Mouse (Mus musculus): ENCODE data around the gene Tmprss7. TPM values are rescaled to one million over a fixed set of nuclear protein-coding genes. Genes with fewer than 3 reads are reported as not detected.

Gene Tmprss7
- polyA plus RNA-seq, 1 experiment from 2014 or later: 0.63 TPM

DNA sequence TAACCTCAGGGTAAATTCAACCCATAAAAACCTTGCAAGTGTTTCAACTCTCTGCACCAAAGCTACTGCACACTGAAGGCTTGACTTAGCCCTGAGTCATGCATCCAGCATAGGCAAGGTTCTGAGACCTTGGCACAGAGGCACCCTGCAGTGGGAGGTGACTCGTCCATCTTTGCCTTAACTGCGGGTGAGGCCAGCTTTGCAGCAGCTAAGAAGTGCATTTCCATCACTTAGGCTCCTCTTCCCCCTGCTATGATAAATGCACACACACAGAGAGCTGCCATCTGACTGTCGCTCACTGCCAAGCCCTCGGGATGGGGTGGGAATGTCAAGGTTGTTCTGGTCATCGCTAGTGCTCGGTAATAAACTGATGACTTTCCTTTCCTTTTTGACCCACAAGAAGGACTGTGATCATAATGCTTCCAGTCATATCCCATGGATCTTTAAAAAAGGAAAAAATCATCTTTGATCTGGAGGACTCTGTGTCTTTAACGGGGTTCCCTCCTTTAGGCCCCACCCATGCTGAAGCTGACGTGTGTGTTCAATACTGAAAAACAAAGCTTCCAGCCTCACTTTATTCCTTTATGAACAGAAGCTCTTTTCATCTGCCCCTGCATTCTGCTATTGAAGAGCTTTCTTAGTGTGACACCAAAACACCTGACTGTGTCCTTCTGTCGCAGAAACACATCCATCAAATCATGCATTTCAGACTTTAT, 2.1 kb upstream of the Tmprss7 start:
- Histone ChIP-seq H3K27me3 (replicated peaks; ENCODE audit: control insufficient read depth, insufficient read depth, low read length) (no peaks in the 10 kb centered on the region), H3K9me3 (ENCODE audit: control insufficient read depth, low read length) (no peaks in the 10 kb centered on the region), H3K36me3 (ENCODE audit: control insufficient read depth, insufficient read depth, low read length) (no peaks in the 10 kb centered on the region), H3K4me1 (replicated peaks; ENCODE audit: control insufficient read depth, insufficient read depth, low read length) (no peaks in the 10 kb centered on the region), H3K4me2 (no peak overlapping the region), H3K4me3 (ENCODE audit: low read depth, low read length) (no peak overlapping the region), H3K9ac (ENCODE audit: low read depth, low read length) (no peak overlapping the region), H3K27ac (ENCODE audit: low read depth, low read length) (no peak overlapping the region)
- ATAC-seq (replicated peaks; ENCODE audit: low FRiP score): no peak
- 80% methylated on average over 9 of the region's 9 CpGs for WGBS
- no peak for DNase-seq (ENCODE audit: low spot score)

DNA sequence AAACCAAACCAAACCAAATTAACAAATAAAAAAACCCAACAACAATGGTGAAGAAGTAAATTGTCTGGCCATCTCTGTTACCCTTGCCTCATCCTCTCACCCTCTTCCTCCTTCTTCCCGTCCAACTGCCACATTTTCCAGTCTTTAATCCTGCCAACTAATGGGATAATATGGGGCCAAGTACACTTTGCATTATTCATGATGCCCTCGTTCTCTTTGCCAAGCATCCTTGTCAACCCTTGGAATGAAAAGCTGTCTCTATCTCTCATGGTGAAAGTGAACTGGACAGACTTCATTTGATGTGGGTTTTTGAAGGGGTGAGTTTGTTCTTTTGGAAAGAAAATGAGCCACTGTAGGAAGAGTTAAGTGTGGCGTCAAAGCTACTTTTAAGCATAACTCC, 607 bp downstream of the Tmprss7 start:
- no peaks in the 10 kb centered on the region for H3K36me3 ChIP-seq (ENCODE audit: control insufficient read depth, insufficient read depth, low read length)
- DNase-seq (ENCODE audit: low spot score): no peak
- no peak overlapping the region for H3K9ac ChIP-seq (ENCODE audit: low read depth, low read length)
- no peaks in the 10 kb centered on the region for H3K27me3 ChIP-seq (replicated peaks; ENCODE audit: control insufficient read depth, insufficient read depth, low read length)
- no peak overlapping the region for H3K27ac ChIP-seq (ENCODE audit: low read depth, low read length)
- ATAC-seq (replicated peaks; ENCODE audit: low FRiP score): no peak
- H3K9me3 ChIP-seq (ENCODE audit: control insufficient read depth, low read length): no peaks in the 10 kb centered on the region
- WGBS: 80% methylated on average over 3 of the region's 3 CpGs
- no peak overlapping the region for H3K4me2 ChIP-seq
- H3K4me3 ChIP-seq (ENCODE audit: low read depth, low read length): no peak overlapping the region
- H3K4me1 ChIP-seq (replicated peaks; ENCODE audit: control insufficient read depth, insufficient read depth, low read length): no peaks in the 10 kb centered on the region

DNA sequence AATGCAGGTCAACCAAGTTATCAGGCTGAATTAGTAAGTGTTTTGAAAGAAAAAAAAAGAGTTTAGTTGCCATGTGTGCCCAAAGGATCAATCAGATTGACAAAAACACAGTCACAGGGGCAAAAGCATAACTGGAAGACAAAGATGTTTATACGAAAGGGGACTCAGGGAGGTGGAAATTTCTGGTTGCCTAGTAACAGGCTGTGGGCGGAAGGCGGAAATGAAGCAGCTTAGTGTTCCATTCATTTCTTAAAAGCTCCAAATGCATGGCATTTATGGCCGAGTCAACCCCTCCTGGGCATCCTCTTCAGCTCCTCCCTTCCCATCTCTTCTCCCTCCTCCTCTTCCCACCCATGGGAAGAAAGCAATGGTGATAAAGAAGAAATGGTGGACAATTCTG, 3.3 kb downstream of the Tmprss7 start:
- ATAC-seq (replicated peaks; ENCODE audit: low FRiP score) (no peak), DNase-seq (ENCODE audit: low spot score) (no peak)
- Histone ChIP-seq H3K4me3 (ENCODE audit: low read depth, low read length) (no peak overlapping the region), H3K4me2 (no peak overlapping the region), H3K27me3 (replicated peaks; ENCODE audit: control insufficient read depth, insufficient read depth, low read length) (no peaks in the 10 kb centered on the region), H3K4me1 (replicated peaks; ENCODE audit: control insufficient read depth, insufficient read depth, low read length) (no peaks in the 10 kb centered on the region), H3K27ac (ENCODE audit: low read depth, low read length) (no peak overlapping the region), H3K36me3 (ENCODE audit: control insufficient read depth, insufficient read depth, low read length) (no peaks in the 10 kb centered on the region), H3K9ac (ENCODE audit: low read depth, low read length) (no peak overlapping the region), H3K9me3 (ENCODE audit: control insufficient read depth, low read length) (no peaks in the 10 kb centered on the region)
- WGBS: 55% methylated on average over 4 of the region's 4 CpGs

DNA sequence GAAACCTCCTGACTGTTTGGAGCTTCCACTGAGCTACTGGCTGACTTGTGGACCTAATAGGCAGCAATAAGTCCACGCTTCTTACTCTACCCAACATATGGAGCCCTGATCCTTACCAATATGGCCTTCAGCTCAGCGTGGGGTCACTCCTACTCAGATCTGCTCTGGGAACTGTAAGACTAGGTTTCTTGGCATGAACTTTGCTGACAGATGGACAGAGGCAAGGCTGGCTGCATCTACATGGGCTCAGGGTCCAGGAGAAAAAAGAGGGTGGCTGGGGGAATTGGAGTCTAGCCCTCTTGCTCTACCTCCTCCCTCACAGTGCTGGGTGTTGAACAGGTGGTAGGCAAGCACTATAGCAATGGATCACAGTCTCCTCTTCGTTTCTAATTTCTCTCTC, 6.6 kb downstream of the Tmprss7 start:
- Histone ChIP-seq H3K9me3 (ENCODE audit: control insufficient read depth, low read length) (no peaks in the 10 kb centered on the region), H3K4me3 (ENCODE audit: low read depth, low read length) (no peak overlapping the region), H3K4me1 (replicated peaks; ENCODE audit: control insufficient read depth, insufficient read depth, low read length) (no peaks in the 10 kb centered on the region), H3K36me3 (ENCODE audit: control insufficient read depth, insufficient read depth, low read length) (no peaks in the 10 kb centered on the region), H3K27me3 (replicated peaks; ENCODE audit: control insufficient read depth, insufficient read depth, low read length) (no peaks in the 10 kb centered on the region), H3K4me2 (no peak overlapping the region), H3K27ac (ENCODE audit: low read depth, low read length) (no peak overlapping the region), H3K9ac (ENCODE audit: low read depth, low read length) (no peak overlapping the region)
- ATAC-seq (replicated peaks; ENCODE audit: low FRiP score): no peak
- WGBS: 72% methylated on average over 3 of the region's 3 CpGs
- no peak for DNase-seq (ENCODE audit: low spot score)

DNA sequence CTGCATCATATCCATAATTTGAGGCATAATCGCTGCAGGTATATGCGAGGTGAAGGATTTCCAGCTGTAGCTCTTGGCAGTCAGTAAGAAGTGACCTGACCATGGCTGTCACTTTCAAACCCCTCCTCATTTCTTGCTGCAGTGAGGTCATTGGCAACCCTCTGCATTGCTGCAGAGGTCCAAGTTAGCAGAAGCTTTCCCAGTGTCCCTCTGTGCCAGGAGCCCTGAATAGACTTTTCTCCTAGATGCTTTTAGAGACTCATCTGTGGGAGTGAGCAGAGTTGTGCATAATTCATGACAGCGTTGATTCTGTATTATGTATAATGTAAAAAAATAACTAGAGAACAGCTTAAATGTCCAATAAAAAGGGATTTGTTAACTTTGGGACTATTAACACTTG, 8.2 kb downstream of the Tmprss7 start:
- Histone ChIP-seq H3K4me2 (no peak overlapping the region), H3K27me3 (replicated peaks; ENCODE audit: control insufficient read depth, insufficient read depth, low read length) (no peaks in the 10 kb centered on the region), H3K36me3 (ENCODE audit: control insufficient read depth, insufficient read depth, low read length) (no peaks in the 10 kb centered on the region), H3K9me3 (ENCODE audit: control insufficient read depth, low read length) (no peaks in the 10 kb centered on the region), H3K4me3 (ENCODE audit: low read depth, low read length) (no peak overlapping the region), H3K27ac (ENCODE audit: low read depth, low read length) (no peak overlapping the region), H3K9ac (ENCODE audit: low read depth, low read length) (no peak overlapping the region), H3K4me1 (replicated peaks; ENCODE audit: control insufficient read depth, insufficient read depth, low read length) (no peaks in the 10 kb centered on the region)
- DNase-seq (ENCODE audit: low spot score) (no peak), ATAC-seq (replicated peaks; ENCODE audit: low FRiP score) (no peak)
- WGBS: 68% methylated on average over 3 of the region's 3 CpGs

DNA sequence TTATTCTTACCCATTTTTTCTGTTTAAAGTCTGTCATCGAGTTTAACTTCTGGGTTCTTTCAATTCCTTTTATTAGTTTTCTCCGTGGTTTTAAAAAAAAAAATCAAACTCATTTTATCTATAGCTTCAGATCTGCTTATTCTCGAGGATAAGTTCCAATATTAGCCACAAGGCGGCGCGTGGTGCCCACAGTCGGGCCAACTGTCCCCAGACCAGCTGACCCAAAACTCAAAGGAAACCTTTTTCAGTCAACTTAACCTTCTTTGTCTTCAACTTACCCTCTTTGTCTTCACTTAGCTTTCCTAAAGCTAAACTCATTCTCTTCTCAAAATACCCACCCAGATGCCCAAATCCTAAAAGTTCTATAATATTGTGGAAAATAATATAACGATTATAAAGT, 8.6 kb downstream of the Tmprss7 start:
- ATAC-seq (replicated peaks; ENCODE audit: low FRiP score): no peak
- no peak for DNase-seq (ENCODE audit: low spot score)
- H3K27me3 ChIP-seq (replicated peaks; ENCODE audit: control insufficient read depth, insufficient read depth, low read length): no peaks in the 10 kb centered on the region
- no peaks in the 10 kb centered on the region for H3K4me1 ChIP-seq (replicated peaks; ENCODE audit: control insufficient read depth, insufficient read depth, low read length)
- 14% methylated on average over 8 of the region's 8 CpGs for WGBS
- no peak overlapping the region for H3K4me2 ChIP-seq
- no peak overlapping the region for H3K27ac ChIP-seq (ENCODE audit: low read depth, low read length)
- no peaks in the 10 kb centered on the region for H3K9me3 ChIP-seq (ENCODE audit: control insufficient read depth, low read length)
- H3K36me3 ChIP-seq (ENCODE audit: control insufficient read depth, insufficient read depth, low read length): no peaks in the 10 kb centered on the region
- no peak overlapping the region for H3K9ac ChIP-seq (ENCODE audit: low read depth, low read length)
- H3K4me3 ChIP-seq (ENCODE audit: low read depth, low read length): no peak overlapping the region

DNA sequence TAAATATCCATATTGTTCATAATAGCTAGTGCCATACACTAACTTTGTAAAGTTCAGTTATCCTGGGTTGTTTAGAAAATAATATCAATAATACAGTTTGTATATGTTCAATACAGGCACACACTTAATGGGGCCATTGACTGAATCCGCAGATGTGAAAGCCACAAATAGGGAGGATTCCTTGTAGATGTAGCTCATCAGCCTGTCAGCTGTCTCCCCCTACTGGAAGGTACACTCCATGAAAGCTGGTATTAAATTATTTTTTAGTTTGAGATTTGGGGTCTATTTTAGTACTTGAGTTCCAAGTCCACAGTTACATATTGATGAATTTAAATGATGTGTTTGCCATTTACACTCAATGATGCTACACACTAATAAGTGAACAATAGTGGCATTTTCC, 17.0 kb downstream of the Tmprss7 start:
- DNase-seq (ENCODE audit: low spot score): no peak
- no peak overlapping the region for H3K4me2 ChIP-seq
- 34% methylated on average over 1 of the region's 1 CpGs for WGBS

DNA sequence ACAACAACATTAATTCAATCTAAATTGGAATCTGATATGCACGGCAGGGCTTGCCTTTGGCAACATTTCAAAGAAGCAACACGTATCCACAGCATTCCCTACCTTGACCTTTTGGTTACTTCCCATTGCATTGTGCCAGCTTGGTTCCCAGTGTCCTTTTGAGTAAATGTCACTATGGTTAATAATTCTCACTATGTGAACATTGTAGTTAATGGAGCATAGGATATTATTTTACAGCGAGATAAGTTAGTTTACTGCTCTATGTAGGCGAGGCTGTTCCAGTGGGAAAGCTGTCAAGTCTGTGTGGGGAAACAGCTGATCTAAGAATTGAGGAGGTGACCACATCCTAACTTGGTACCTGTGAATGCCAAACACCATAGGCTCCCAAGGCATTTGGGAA, 23.5 kb downstream of the Tmprss7 start:
- Histone ChIP-seq H3K4me1 (replicated peaks; ENCODE audit: control insufficient read depth, insufficient read depth, low read length) (no peaks in the 10 kb centered on the region), H3K9me3 (ENCODE audit: control insufficient read depth, low read length) (no peaks in the 10 kb centered on the region), H3K27me3 (replicated peaks; ENCODE audit: control insufficient read depth, insufficient read depth, low read length) (no peaks in the 10 kb centered on the region), H3K4me2 (no peak overlapping the region), H3K9ac (ENCODE audit: low read depth, low read length) (no peak overlapping the region), H3K36me3 (ENCODE audit: control insufficient read depth, insufficient read depth, low read length) (no peaks in the 10 kb centered on the region), H3K4me3 (ENCODE audit: low read depth, low read length) (no peak overlapping the region), H3K27ac (ENCODE audit: low read depth, low read length) (no peak overlapping the region)
- no peak for DNase-seq (ENCODE audit: low spot score)
- 82% methylated on average over 4 of the region's 4 CpGs for WGBS
- no peak for ATAC-seq (replicated peaks; ENCODE audit: low FRiP score)

More for the DNA sequence above, 17.0 kb downstream of the Tmprss7 start:
- no peaks in the 10 kb centered on the region for H3K27me3 ChIP-seq (replicated peaks; ENCODE audit: control insufficient read depth, insufficient read depth, low read length)
- ATAC-seq (replicated peaks; ENCODE audit: low FRiP score): no peak
- no peaks in the 10 kb centered on the region for H3K36me3 ChIP-seq (ENCODE audit: control insufficient read depth, insufficient read depth, low read length)
- no peaks in the 10 kb centered on the region for H3K4me1 ChIP-seq (replicated peaks; ENCODE audit: control insufficient read depth, insufficient read depth, low read length)
- H3K27ac ChIP-seq (ENCODE audit: low read depth, low read length): no peak overlapping the region
- no peak overlapping the region for H3K4me3 ChIP-seq (ENCODE audit: low read depth, low read length)
- no peak overlapping the region for H3K9ac ChIP-seq (ENCODE audit: low read depth, low read length)
- no peaks in the 10 kb centered on the region for H3K9me3 ChIP-seq (ENCODE audit: control insufficient read depth, low read length)

DNA sequence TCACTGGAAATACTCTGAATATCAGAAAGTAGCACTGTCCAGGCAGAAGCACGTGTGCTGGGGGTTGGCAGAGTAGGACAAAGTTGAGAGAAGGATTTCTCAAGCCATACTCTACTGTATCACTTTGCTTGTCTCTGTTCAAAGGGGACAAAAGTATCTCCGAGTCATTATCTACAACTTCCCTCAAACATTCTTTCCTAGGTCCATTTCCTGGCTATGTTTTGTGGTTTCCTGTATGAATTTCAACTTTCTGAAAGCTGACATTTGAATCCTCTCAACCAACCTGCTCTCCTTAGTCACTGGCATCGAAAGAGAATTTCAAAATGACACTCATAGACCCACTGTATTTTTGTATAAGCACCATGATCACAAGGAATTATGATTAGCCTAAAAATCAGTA, 25.3 kb downstream of the Tmprss7 start:
- no peaks in the 10 kb centered on the region for H3K27me3 ChIP-seq (replicated peaks; ENCODE audit: control insufficient read depth, insufficient read depth, low read length)
- no peak overlapping the region for H3K27ac ChIP-seq (ENCODE audit: low read depth, low read length)
- no peak overlapping the region for H3K4me3 ChIP-seq (ENCODE audit: low read depth, low read length)
- H3K36me3 ChIP-seq (ENCODE audit: control insufficient read depth, insufficient read depth, low read length): no peaks in the 10 kb centered on the region
- no peaks in the 10 kb centered on the region for H3K4me1 ChIP-seq (replicated peaks; ENCODE audit: control insufficient read depth, insufficient read depth, low read length)
- H3K9ac ChIP-seq (ENCODE audit: low read depth, low read length): no peak overlapping the region
- H3K4me2 ChIP-seq: no peak overlapping the region
- ATAC-seq (replicated peaks; ENCODE audit: low FRiP score): no peak
- no peaks in the 10 kb centered on the region for H3K9me3 ChIP-seq (ENCODE audit: control insufficient read depth, low read length)
- WGBS: 31% methylated on average over 3 of the region's 3 CpGs
- no peak for DNase-seq (ENCODE audit: low spot score)
